Mouse (Mus musculus) heart, embryonic 14.5 days (tissue): ENCODE measurements at regions not wholly inside any gene's neighbourhood (a gene's known extent, or its start where the extent isn't known, plus 50 kb on each side); places are given as distances from the start of the nearest gene placed in this dataset.

ENCODE experiments used
- ATAC-seq: fragments of 200-750 bp; cut with Nextera tagmentation; 2 replicates; pipeline ENCODE4 v1.8.0; 2017; ENCODE audit warnings: low read depth, moderate TSS enrichment; ENCODE audit not compliant: insufficient number of reproducible peaks, insufficient read depth, low FRiP score
- H3K27ac ChIP-seq, 2 experiments: fragments of 200-500 bp in 1 of 2; fragments of 300-500 bp in 1 of 2; sonication (generic) in 1 of 2; replicated peaks in 1 of 2; 2 replicates each; pipeline ENCODE4 v1.5.1; 2012 to 2014; ENCODE audit warnings: low read depth in 2 of 2, low read length in 2 of 2, control low read depth in 1 of 2, mild to moderate bottlenecking in 1 of 2, mixed read lengths in 1 of 2; ENCODE audit not compliant: control insufficient read depth in 1 of 2, insufficient read depth in 1 of 2
- H3K27me3 ChIP-seq: fragments of 300-500 bp; sonication (generic); 2 replicates; pipeline ENCODE4 v1.6.1; 2014; ENCODE audit warnings: mild to moderate bottlenecking, low read length, control low read depth; ENCODE audit not compliant: control insufficient read depth, insufficient read depth
- H3K36me3 ChIP-seq: fragments of 300-500 bp; sonication (generic); 2 replicates; pipeline ENCODE4 v1.6.1; 2014; ENCODE audit warnings: mild to moderate bottlenecking, control low read depth, low read length, mixed read lengths; ENCODE audit not compliant: control insufficient read depth, insufficient read depth
- H3K4me1 ChIP-seq, 2 experiments: fragments of 200-500 bp in 1 of 2; fragments of 300-500 bp in 1 of 2; sonication (generic) in 1 of 2; 2 replicates each; pipeline ENCODE4 v1.6.1; 2012 to 2014; ENCODE audit warnings: low read length in 2 of 2, control low read depth in 1 of 2, mixed read lengths in 1 of 2; ENCODE audit not compliant: control insufficient read depth in 2 of 2, insufficient read depth in 2 of 2
- H3K4me2 ChIP-seq: fragments of 300-500 bp; sonication (generic); 2 replicates; pipeline ENCODE4 v1.6.1; 2014; ENCODE audit warnings: mild to moderate bottlenecking, low read length
- H3K4me3 ChIP-seq, 2 experiments: fragments of 200-500 bp in 1 of 2; fragments of 300-500 bp in 1 of 2; sonication (generic) in 1 of 2; 2 replicates each; pipeline ENCODE4 v1.5.1; 2012 to 2014; ENCODE audit warnings: low read length in 2 of 2, mild to moderate bottlenecking in 2 of 2, control low read depth in 1 of 2, low read depth in 1 of 2, moderate library complexity in 1 of 2; ENCODE audit not compliant: control insufficient read depth in 1 of 2, insufficient read depth in 1 of 2
- H3K9ac ChIP-seq: fragments of 300-500 bp; sonication (generic); 2 replicates; pipeline ENCODE4 v1.6.1; 2014; ENCODE audit warnings: mild to moderate bottlenecking, low read length
- H3K9me3 ChIP-seq: fragments of 300-500 bp; sonication (generic); 2 replicates; pipeline ENCODE4 v1.6.1; 2016; ENCODE audit warnings: low read length, control low read depth; ENCODE audit not compliant: control insufficient read depth
- WGBS: fragments of 180-500 bp; shearing (Covaris S2); extraction: QIAGEN DNeasy Blood & Tissue Kit; methylation state at CpG from one replicate; pipeline ENCODE4 v1.1.7; 2014; 5-methylcytosine and 5-hydroxymethylcytosine counted together

- H3K9me3 ChIP-seq = no peaks in the 10 kb centered on the region
- no peak overlapping the region for H3K9ac ChIP-seq
- H3K4me3 ChIP-seq = no peak overlapping the region
- no peaks in the 10 kb centered on the region for H3K4me1 ChIP-seq
- H3K36me3 ChIP-seq = no peaks in the 10 kb centered on the region
- no peak overlapping the region for H3K4me2 ChIP-seq
- H3K27ac ChIP-seq = no peak overlapping the region
- no peak for ATAC-seq
- H3K27me3 ChIP-seq = no peaks in the 10 kb centered on the region
Observed at GRCm38 (mm10) chr1:144405724-144406123, 156.7 kb upstream of the Rgs1 start.

- H3K27me3 ChIP-seq = no peaks in the 10 kb centered on the region
- H3K36me3 ChIP-seq = no peaks in the 10 kb centered on the region
- H3K4me3 ChIP-seq = no peak overlapping the region
- no peak overlapping the region for H3K9ac ChIP-seq
- H3K4me1 ChIP-seq = no peaks in the 10 kb centered on the region
- H3K9me3 ChIP-seq = no peaks in the 10 kb centered on the region
- H3K27ac ChIP-seq = no peak overlapping the region
- H3K4me2 ChIP-seq = no peak overlapping the region
- 66% methylated on average over 3 of the region's 3 CpGs for WGBS
- no peak for ATAC-seq
Observed at GRCm38 (mm10) chr1:144405031-144405430, 156.0 kb upstream of the Rgs1 start.

- H3K4me1 ChIP-seq = no peaks in the 10 kb centered on the region
- no peak overlapping the region for H3K4me3 ChIP-seq
- no peak for ATAC-seq
- H3K27ac ChIP-seq = no peak overlapping the region
- no peak overlapping the region for H3K4me2 ChIP-seq
- H3K36me3 ChIP-seq = no peaks in the 10 kb centered on the region
- H3K9me3 ChIP-seq = no peaks in the 10 kb centered on the region
- WGBS = 49% methylated on average over 3 of the region's 3 CpGs
- H3K27me3 ChIP-seq = no peaks in the 10 kb centered on the region
- H3K9ac ChIP-seq = no peak overlapping the region
Observed at GRCm38 (mm10) chr1:144379991-144380594, 131.1 kb upstream of the Rgs1 start.

- no peak overlapping the region for H3K27ac ChIP-seq
- H3K4me1 ChIP-seq = no peaks in the 10 kb centered on the region
- no peaks in the 10 kb centered on the region for H3K9me3 ChIP-seq
- H3K9ac ChIP-seq = no peak overlapping the region
- no peak for ATAC-seq
- no peaks in the 10 kb centered on the region for H3K36me3 ChIP-seq
- no peak overlapping the region for H3K4me3 ChIP-seq
- H3K4me2 ChIP-seq = no peak overlapping the region
- H3K27me3 ChIP-seq = no peaks in the 10 kb centered on the region
Observed at GRCm38 (mm10) chr1:144374121-144374520, 125.1 kb upstream of the Rgs1 start.

GRCm38 (mm10) chr1:144367492-144367891, 118.5 kb upstream of the Rgs1 start:
- H3K4me3 ChIP-seq = no peak overlapping the region
- no peak for ATAC-seq
- peak overlapping the region in 1 of 2 experiments; percentile 19; a peak in 2 of 4 replicates for H3K27ac ChIP-seq
- H3K36me3 ChIP-seq = no peaks in the 10 kb centered on the region
- H3K27me3 ChIP-seq = no peaks in the 10 kb centered on the region
- no peak overlapping the region for H3K9ac ChIP-seq
- no peak overlapping the region for H3K4me2 ChIP-seq
- no peaks in the 10 kb centered on the region for H3K9me3 ChIP-seq
- H3K4me1 ChIP-seq = no peaks in the 10 kb centered on the region
- WGBS = 28% methylated on average over 3 of the region's 3 CpGs

GRCm38 (mm10) chr1:144355560-144356310, 106.7 kb upstream of the Rgs1 start:
- WGBS = 82% methylated on average over 4 of the region's 4 CpGs
- H3K27ac ChIP-seq = no peak overlapping the region
- H3K27me3 ChIP-seq = no peaks in the 10 kb centered on the region
- no peaks in the 10 kb centered on the region for H3K36me3 ChIP-seq
- no peak overlapping the region for H3K4me2 ChIP-seq
- no peak overlapping the region for H3K4me3 ChIP-seq
- no peaks in the 10 kb centered on the region for H3K4me1 ChIP-seq
- no peak overlapping the region for H3K9ac ChIP-seq
- no peaks in the 10 kb centered on the region for H3K9me3 ChIP-seq
- ATAC-seq = no peak

- no peaks in the 10 kb centered on the region for H3K27me3 ChIP-seq
- 80% methylated on average over 3 of the region's 3 CpGs for WGBS
Observed at GRCm38 (mm10) chr1:144355041-144355440, 106.0 kb upstream of the Rgs1 start.

GRCm38 (mm10) chr1:144353320-144353719, 104.3 kb upstream of the Rgs1 start:
- H3K27ac ChIP-seq = no peak overlapping the region
- H3K27me3 ChIP-seq = no peaks in the 10 kb centered on the region
- H3K9ac ChIP-seq = no peak overlapping the region
- no peak for ATAC-seq
- H3K9me3 ChIP-seq = no peaks in the 10 kb centered on the region
- no peaks in the 10 kb centered on the region for H3K36me3 ChIP-seq
- H3K4me1 ChIP-seq = no peaks in the 10 kb centered on the region
- H3K4me3 ChIP-seq = no peak overlapping the region
- no peak overlapping the region for H3K4me2 ChIP-seq

More at GRCm38 (mm10) chr1:144355041-144355440, 106.0 kb upstream of the Rgs1 start:
- no peaks in the 10 kb centered on the region for H3K9me3 ChIP-seq
- no peak overlapping the region for H3K4me2 ChIP-seq
- no peak overlapping the region for H3K27ac ChIP-seq
- no peak for ATAC-seq
- no peak overlapping the region for H3K4me3 ChIP-seq
- H3K9ac ChIP-seq = no peak overlapping the region
- no peaks in the 10 kb centered on the region for H3K36me3 ChIP-seq
- no peaks in the 10 kb centered on the region for H3K4me1 ChIP-seq
